Mouse (Mus musculus) embryonic facial prominence, embryonic 11.5 days (tissue): ENCODE measurements around the gene Gm13698. TPM values are rescaled to one million over a fixed set of nuclear protein-coding genes. Genes with fewer than 3 reads are reported as not detected.
"Not testable (repeated sequence)": the region's sequence is repeated elsewhere in the genome, so short reads cannot be mapped to it uniquely, and the experiment has no call there.

Experiments
- ATAC-seq: fragments of 200-750 bp; cut with Nextera tagmentation; replicated peaks from 2 replicates; pipeline ENCODE4 v1.8.0; 2017; ENCODE audit warnings: low read depth; ENCODE audit not compliant: insufficient number of reproducible peaks, low FRiP score, low TSS enrichment
- DNase-seq: peaks from one replicate; pipeline ENCODE4 v3.0.0-alpha.2; 2015; ENCODE audit warnings: low spot score
- H3K27ac ChIP-seq: fragments of 300-500 bp; sonication (generic); replicated peaks from 2 replicates; pipeline ENCODE4 v1.5.1; 2014; ENCODE audit warnings: mild to moderate bottlenecking, low read depth, low read length, control low read depth
- H3K27me3 ChIP-seq: fragments of 300-500 bp; sonication (generic); 2 replicates; pipeline ENCODE4 v1.6.1; 2014; ENCODE audit warnings: mild to moderate bottlenecking, low read length, moderate library complexity, mixed read lengths; ENCODE audit not compliant: control insufficient read depth, insufficient read depth
- H3K36me3 ChIP-seq: fragments of 300-500 bp; sonication (generic); replicated peaks from 2 replicates; pipeline ENCODE4 v1.6.1; 2014; ENCODE audit warnings: low read depth, mild to moderate bottlenecking, low read length, moderate library complexity, mixed read lengths; ENCODE audit not compliant: control insufficient read depth, insufficient read depth
- H3K4me1 ChIP-seq: fragments of 300-500 bp; sonication (generic); 2 replicates; pipeline ENCODE4 v1.6.1; 2014; ENCODE audit warnings: low read length, mixed read lengths; ENCODE audit not compliant: control insufficient read depth, insufficient read depth
- H3K4me2 ChIP-seq: fragments of 300-500 bp; sonication (generic); 2 replicates; pipeline ENCODE4 v1.6.1; 2014; ENCODE audit warnings: low read depth, mild to moderate bottlenecking, control low read depth, low read length, moderate library complexity
- H3K4me3 ChIP-seq: fragments of 300-500 bp; sonication (generic); 2 replicates; pipeline ENCODE4 v1.5.1; 2014; ENCODE audit warnings: low read depth, low read length, control low read depth
- H3K9ac ChIP-seq: fragments of 300-500 bp; sonication (generic); replicated peaks from 2 replicates; pipeline ENCODE4 v1.6.1; 2014; ENCODE audit warnings: mild to moderate bottlenecking, control low read depth, low read length
- H3K9me3 ChIP-seq: fragments of 300-500 bp; sonication (generic); replicated peaks from 2 replicates; pipeline ENCODE4 v1.6.1; 2016; ENCODE audit warnings: mild to moderate bottlenecking, low read length, inconsistent platforms, mixed read lengths; ENCODE audit not compliant: control insufficient read depth
- WGBS: fragments of 180-500 bp; shearing (Covaris S2); extraction: QIAGEN DNeasy Blood & Tissue Kit; methylation state at CpG from one replicate; pipeline ENCODE4 v1.1.7; 2014; 5-methylcytosine and 5-hydroxymethylcytosine counted together
- polyA plus RNA-seq: library from polyadenylated mRNA; unstranded; fragments of >200 nt; fragmentation: Nextera tagmentation; extraction: Ambion mirVana; gene quantifications from 2 replicates; pipeline ENCODE4 v1.2.1, GENCODE M21; 2014

The Gm13698 gene
- polyA plus RNA-seq, 1 experiment from 2014 or later: not detected

GRCm38 (mm10) chr2:83978633-83979032 is 23.1 kb downstream of the Gm13698 start, which contains the start of gene Gm13694:
TSS of gene Gm13694 (plus strand) at chr2:83978933.
- H3K4me2 ChIP-seq, H3K9ac ChIP-seq, H3K36me3 ChIP-seq, H3K4me3 ChIP-seq, H3K4me1 ChIP-seq, ATAC-seq, H3K9me3 ChIP-seq, DNase-seq, H3K27me3 ChIP-seq, H3K27ac ChIP-seq: not testable (repeated sequence)
- no CpG with 5 or more reads among the region's 6 CpGs for WGBS

DNA sequence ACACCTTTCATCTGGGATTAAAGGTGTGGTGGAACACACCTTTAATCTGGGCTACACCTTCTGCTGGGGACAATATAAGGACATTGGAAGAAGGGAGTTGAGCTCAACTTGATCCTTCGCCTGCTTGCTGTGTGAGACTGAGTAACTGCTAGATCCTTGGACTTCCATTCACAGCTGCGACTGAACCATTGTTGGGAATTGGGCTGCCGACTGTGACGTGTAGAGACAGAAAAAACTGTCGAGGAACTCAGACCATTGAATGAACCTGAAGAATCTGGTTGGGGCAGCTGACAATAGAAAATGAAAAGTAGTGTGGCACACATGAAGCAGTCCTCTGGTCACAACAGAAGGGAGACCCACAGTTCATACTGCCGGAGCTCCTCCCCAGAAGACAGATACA is 28.9 kb downstream of the Gm13698 start, which contains the start of gene Gm13697:
Gene Gm13697 (plus strand): TSS at position 301 of the 400 bp plus-strand sequence.
- not testable (repeated sequence) for H3K4me2 ChIP-seq, H3K9me3 ChIP-seq, H3K36me3 ChIP-seq, H3K9ac ChIP-seq, H3K4me1 ChIP-seq, H3K4me3 ChIP-seq, DNase-seq, H3K27me3 ChIP-seq, H3K27ac ChIP-seq, ATAC-seq
- no CpG with 5 or more reads among the region's 6 CpGs for WGBS

- H3K9me3 ChIP-seq, H3K4me1 ChIP-seq, H3K9ac ChIP-seq, DNase-seq, H3K27ac ChIP-seq, H3K27me3 ChIP-seq, ATAC-seq, H3K36me3 ChIP-seq, H3K4me3 ChIP-seq, H3K4me2 ChIP-seq: not testable (repeated sequence)
- WGBS: no CpG with 5 or more reads among the region's 6 CpGs
These were observed 34.8 kb downstream of the Gm13698 start, which contains the start of gene Gm13691 for GRCm38 (mm10) chr2:83990253-83990652. TSS of gene Gm13691 (plus strand) at chr2:83990553.

DNA sequence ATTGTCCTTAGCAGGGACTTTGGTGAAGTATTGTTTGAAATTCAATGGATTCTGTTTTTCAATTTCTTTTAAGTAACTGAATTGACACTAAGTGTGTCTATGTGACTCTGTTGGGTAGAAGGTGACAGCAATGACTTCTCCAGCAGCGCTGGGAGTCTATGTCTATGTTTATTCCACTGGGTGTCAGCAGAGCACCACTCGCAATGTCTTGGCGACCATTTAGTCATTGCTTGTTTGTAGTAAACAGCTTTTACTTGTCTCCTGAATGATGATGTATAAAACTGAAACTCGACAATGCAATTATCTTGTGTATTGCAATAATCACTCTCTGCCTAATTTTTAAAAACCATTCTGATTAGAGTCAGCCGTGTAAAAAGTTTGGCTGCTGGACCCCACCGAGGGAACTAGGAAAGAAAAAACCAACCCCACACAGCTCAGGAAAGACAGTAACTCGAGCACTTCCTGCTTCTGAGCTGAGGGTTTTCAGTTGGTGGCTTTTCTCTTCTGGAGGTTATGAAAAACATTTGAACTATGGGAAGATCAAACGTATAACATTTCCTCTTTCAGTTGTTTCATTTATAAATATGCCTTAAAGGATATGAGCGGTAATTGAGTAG is 38.3 kb downstream of the Gm13698 start:
- 34% methylated on average over 6 of the region's 9 CpGs for WGBS
- not testable (repeated sequence) for ATAC-seq
- peak; percentile 54 for DNase-seq

DNA sequence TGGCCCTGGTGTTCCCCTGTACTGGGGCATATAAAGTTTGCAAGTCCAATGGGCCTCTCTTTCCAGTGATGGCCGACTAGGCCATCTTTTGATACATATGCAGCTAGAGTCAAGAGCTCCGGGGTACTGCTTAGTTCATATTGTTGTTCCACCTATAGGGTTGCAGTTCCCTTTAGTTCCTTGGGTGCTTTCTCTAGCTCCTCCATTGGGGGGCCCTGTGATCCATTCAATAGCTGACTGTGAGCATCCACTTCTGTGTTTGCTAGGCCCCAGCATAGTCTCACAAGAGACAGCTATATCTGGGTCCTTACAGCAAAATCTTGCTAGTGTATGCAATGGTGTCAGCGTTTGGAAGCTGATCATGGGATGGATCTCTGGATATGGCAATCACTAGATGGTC is 39.0 kb downstream of the Gm13698 start:
- not testable (repeated sequence) for H3K4me1 ChIP-seq, H3K4me2 ChIP-seq, DNase-seq, H3K27me3 ChIP-seq, ATAC-seq, H3K9ac ChIP-seq, H3K27ac ChIP-seq, H3K4me3 ChIP-seq, H3K9me3 ChIP-seq, H3K36me3 ChIP-seq
- WGBS: no CpG with 5 or more reads among the region's 3 CpGs

More for the DNA sequence above, 38.3 kb downstream of the Gm13698 start:
- H3K9me3 ChIP-seq, H3K36me3 ChIP-seq, H3K9ac ChIP-seq, H3K27me3 ChIP-seq, H3K4me2 ChIP-seq, H3K27ac ChIP-seq, H3K4me1 ChIP-seq, H3K4me3 ChIP-seq: not testable (repeated sequence)

Other genes with a start within 250 kb of the Gm13698 start
- gene Itgav, start 231.3 kb upstream of the Gm13698 start, polyA plus RNA-seq: 59.7 and 76.1 TPM in 2 replicates
- 26.6 and 30.9 TPM in 2 replicates for gene Fam171b, start 143.1 kb upstream of the Gm13698 start, polyA plus RNA-seq
- not detected in 2 replicates for gene Zswim2, start 14.5 kb upstream of the Gm13698 start, polyA plus RNA-seq
- gene Gm13693, start 5.8 kb downstream of the Gm13698 start, polyA plus RNA-seq: not detected in 2 replicates
- gene Gm13695, start 11.6 kb downstream of the Gm13698 start, polyA plus RNA-seq: not detected in 2 replicates
- not detected in 2 replicates for gene Gm13696, start 17.4 kb downstream of the Gm13698 start, polyA plus RNA-seq
- not detected in 2 replicates for gene Gm13694, start 23.2 kb downstream of the Gm13698 start, polyA plus RNA-seq
- not detected in 2 replicates for gene Gm13697, start 29.1 kb downstream of the Gm13698 start, polyA plus RNA-seq
- not detected in 2 replicates for gene Gm13691, start 34.9 kb downstream of the Gm13698 start, polyA plus RNA-seq